Mouse (Mus musculus) adrenal gland, postnatal 10 days (tissue): ENCODE measurements around the gene Card9. TPM values are rescaled to one million over a fixed set of nuclear protein-coding genes. Genes with fewer than 3 reads are reported as not detected.
"Not testable (repeated sequence)": the region's sequence is repeated elsewhere in the genome, so short reads cannot be mapped to it uniquely, and the experiment has no call there.

Experiments used
- DNase-seq: peaks from one replicate; pipeline ENCODE4 v3.0.0; 2021; ENCODE audit warnings: mixed read lengths
- long read RNA-seq, 2 experiments: library from polyadenylated mRNA; stranded (forward); transcript quantifications; one replicate each; pipeline ENCODE4 v2.0.0; 2021
- total RNA-seq, 2 experiments: library from RNA; stranded (reverse); gene quantifications; 2 replicates each; pipeline ENCODE4 v1.2.3; 2021

The Card9 gene
- 1 to 10 TPM; 1.5 to 2.2 TPM for total RNA-seq
- long read RNA-seq, experiment 1, partial matches to known transcripts: 1 of 1 reads
- long read RNA-seq, experiment 1, other reads (novel, unspliced or antisense): 0 of 1 reads
- long read RNA-seq, experiment 2, partial matches to known transcripts: 0 of 1 reads
- long read RNA-seq, experiment 2, other reads (novel, unspliced or antisense): 0 of 1 reads

GRCm38 (mm10) chr2:26360772-26361171 lies at the start of gene Card9:
Card9 (minus strand) TSS chr2:26360918.
- no peak for DNase-seq

DNA sequence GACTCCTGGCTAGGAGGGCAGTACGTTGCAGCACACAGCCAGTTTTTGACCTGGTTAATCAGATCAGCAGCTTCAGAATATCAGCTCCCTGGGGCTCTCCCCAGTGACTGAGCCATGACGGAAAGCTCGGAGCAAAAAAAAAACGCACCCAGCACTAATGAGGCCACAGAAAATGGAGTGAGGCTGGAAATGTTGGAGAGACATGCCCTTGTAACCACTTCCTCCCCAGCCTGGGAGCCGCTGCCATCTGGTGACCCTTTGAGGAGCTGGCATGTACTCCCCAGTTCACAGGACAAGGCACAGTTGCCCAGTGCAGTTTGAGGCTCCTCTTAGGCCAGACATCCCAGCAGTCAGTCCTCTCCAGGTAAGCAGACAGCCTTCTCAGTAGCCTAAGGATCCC lies 49.4 kb upstream of the Card9 start:
- peak; percentile 22 for DNase-seq

DNA sequence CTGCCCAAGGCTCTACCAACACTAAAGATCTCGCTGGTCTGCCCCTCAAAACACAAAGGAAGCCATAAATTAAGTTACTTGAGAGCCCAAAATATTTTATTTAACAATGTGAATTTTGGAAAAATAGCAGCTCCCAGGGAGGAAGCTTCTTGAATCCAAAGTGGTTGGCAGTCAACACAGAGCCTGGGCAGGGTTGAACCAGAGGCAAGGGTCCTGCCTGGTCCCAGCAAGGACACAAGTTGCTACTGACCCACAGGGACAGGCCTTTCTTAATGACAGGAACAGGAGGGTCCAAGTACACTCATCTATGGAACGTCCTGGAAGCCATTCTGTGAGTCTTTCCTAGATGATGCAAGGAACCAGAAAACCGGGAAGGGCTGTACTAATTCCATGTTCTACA lies 48.6 kb upstream of the Card9 start:
- no peak for DNase-seq

GRCm38 (mm10) chr2:26408515-26409356 lies 48.0 kb upstream of the Card9 start, which contains the start of gene Inpp5e:
Inpp5e (minus strand) TSS chr2:26409203.
- DNase-seq: peak; percentile 100

DNA sequence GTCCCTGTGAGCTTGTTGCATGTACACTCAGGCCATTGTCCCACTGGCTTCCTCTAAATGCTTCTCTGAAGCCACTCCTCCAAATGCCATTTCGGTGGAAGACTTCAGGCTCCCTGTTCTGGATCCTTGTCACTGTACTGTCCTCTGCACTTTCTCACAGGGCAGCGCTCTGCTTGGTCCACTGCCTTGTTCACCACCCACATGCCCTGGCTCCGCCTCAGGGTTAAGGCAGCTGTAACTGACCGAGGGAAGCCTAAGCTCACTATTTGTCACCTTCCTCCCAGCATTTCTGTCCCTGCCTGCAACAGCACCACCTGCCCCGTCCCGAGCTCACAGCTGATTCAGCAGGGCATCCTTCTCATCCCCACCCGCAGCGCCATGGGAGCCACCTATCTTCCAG lies 42.6 kb upstream of the Card9 start:
- DNase-seq: no peak

DNA sequence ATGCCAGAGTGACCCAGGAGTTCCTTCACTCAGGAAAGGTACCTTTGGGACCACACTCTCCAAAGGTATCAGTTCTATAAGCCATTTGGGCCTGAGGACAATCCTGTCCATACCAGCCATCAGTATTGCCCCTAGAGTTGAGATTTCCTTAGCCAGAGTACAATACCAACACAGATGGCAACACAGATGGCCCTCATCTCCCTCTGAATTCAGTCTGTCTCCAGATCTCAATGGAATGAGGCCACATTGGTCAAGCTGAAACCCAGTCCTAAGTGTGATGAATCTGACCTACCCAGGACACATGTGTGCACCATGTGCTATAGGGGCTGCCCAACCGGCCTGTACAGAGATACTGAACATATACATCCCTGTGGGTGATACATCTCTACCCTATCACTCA lies 41.5 kb upstream of the Card9 start:
- DNase-seq: no peak

DNA sequence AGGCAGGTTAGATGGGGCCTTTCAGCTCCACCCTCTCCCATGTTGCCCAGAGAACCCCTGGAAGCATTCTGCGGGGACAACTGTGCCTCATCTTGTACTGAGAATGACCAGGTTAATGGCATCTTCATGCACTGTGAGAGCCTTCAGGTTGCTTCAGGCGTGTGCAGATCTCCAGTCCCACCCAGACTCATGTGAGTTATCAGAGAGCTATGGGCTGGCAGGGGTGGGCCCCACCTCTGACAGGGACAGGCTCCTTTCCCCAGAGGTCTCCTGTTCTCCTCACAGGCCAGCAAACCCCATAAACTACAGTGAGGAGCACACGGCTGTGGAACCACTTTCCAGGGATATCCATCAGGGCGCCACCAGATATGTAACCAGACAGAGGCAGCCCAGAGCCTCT lies 40.3 kb upstream of the Card9 start:
- no peak for DNase-seq

DNA sequence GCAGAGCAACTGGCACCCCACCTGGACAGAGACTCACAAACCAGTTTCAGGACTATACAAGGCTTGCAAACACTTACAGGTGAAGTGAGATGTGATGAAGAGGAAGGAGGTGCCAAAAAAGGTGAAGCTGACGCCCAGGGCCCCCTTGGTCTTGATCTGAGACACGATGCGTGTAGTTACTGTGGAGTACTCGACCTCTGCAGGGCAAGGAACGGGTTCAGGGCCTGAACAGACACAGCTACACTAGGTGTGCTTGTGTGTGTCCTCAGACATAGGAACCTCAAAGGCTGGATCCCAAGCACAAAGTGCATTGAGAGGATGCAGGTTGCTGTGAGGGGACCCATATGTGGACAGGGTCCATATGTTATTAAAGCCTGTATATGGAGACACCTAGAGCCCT lies 39.6 kb upstream of the Card9 start:
- DNase-seq: no peak

GRCm38 (mm10) chr2:26399647-26400046 lies 38.9 kb upstream of the Card9 start:
- no peak for DNase-seq

DNA sequence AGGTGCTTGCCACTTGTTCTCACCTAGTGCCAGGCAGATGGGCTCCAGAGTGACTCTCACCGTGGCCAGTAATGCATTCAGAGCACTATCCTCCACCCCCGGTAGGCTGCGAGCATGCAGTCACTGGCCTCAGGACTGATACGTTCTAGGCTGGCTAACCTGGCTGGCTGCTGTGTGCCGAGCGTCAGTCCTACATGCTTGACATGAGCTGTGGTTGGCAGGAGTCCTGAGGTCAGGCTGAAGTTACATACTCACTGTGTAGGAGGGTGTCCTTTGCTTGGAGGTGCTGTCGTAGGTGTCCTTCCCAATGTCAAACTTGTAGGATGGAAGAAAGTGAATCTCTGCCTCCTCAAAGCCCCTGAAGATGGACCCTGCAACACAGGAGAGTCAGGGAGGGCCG lies 38.3 kb upstream of the Card9 start:
- DNase-seq: no peak

GRCm38 (mm10) chr2:26391617-26392016 lies 30.9 kb upstream of the Card9 start:
- no peak for DNase-seq

DNA sequence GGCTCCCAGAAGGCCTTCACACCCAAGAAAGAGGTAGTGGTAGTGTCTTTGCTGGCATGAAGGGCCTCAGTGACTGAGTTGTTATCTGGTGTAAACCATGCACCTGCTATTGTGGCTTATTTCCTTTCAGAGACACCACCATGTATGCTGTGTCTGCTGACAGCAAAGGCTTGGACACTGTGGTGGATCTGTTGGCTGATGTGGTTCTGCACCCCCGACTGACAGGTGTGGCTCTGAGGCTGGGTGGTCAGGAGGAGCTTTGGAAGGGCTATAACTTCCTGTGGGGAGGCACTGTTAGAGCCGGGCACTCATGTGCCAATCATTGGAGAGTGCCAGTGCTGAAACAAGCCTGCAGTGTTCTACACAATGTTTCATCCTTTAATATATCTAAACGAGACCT lies 30.2 kb upstream of the Card9 start:
- DNase-seq: no peak

DNA sequence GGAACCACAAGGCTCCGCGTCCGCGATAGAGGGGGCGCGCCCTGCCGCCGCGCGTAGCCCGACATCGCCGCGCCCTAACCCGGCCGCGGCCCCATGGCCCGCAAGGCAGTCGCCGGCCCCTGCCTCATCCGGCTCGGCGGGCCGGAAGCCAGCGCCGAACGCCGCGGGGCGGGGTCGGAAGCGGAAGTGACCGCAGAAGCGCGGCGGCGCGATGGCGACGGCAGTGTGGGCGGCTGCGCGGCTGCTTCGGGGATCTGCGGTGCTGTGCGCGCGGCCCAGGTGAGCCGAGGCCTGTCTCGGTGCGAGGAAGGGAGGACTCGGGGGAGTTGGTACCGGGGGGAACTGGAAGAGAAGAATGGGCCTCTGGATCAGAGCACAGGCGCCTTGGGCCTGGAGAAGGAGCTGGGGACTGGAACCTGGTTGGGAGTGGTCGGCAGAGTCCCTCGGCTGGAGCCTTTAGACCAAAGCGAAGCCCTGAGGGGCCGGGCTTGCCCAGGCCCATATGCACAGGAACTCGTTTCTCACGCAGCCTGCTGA lies 28.5 kb upstream of the Card9 start, which contains the start of the genes Entr1 and Pmpca:
Gene Entr1, minus strand, starts transcription at position 163 of the 537 bp plus-strand sequence.
Gene Pmpca, plus strand, starts transcription at position 186 of the 537 bp plus-strand sequence.
- DNase-seq: peak; percentile 94

DNA sequence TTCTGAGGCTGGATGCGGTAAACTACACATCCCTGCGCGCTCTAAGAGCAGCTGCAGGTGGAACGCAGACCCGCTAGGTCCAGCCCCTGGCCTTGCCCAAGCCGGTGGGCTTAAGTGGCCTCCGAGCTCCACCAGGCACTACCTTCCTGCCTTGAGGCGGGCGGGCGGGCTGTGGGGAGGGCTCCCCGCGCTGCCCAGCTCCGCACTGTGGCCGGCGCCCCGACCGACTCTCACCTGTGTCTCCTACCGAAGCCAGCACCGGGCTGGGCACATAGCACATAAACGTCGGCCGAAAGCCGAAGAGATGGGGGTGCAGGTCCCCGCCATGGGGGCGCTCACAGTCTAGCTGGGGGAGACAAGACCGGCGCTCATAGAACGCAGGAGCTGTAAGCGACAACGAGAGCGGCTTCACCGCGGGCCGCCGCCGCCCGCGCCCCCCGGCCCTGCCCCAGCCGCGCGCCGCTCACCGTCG lies 28.0 kb upstream of the Card9 start:
- peak; percentile 59 for DNase-seq

DNA sequence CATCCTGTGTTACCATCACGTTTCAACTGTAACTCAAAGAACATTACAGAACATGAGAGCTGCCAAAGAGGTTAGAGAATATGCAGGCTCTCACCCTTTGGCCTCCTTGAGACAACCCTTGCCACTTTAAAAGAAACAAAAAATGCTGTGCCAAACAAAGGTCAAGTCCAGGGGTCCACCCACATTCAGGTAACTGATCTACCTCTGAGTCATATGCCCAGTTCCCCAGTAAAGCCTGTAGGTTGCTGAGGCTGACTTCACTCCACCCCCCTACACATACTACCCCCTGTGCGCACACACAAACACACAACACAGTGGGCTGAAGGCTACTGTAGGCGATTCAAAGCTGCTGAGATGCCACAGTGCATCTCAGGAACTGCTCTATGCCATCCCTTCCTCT lies 27.0 kb upstream of the Card9 start:
- no peak for DNase-seq

- DNase-seq: not testable (repeated sequence)
Observed at GRCm38 (mm10) chr2:26380871-26381270, 20.2 kb upstream of the Card9 start.

GRCm38 (mm10) chr2:26380131-26380771 lies 19.5 kb upstream of the Card9 start, which contains the start of gene Snapc4:
Snapc4 (minus strand) TSS chr2:26380653.
- peak; percentile 91 for DNase-seq

GRCm38 (mm10) chr2:26372396-26372795 lies 11.7 kb upstream of the Card9 start:
- DNase-seq: no peak

- peak; percentile 53 for DNase-seq
Observed at GRCm38 (mm10) chr2:26368572-26368971, 7.9 kb upstream of the Card9 start.

DNA sequence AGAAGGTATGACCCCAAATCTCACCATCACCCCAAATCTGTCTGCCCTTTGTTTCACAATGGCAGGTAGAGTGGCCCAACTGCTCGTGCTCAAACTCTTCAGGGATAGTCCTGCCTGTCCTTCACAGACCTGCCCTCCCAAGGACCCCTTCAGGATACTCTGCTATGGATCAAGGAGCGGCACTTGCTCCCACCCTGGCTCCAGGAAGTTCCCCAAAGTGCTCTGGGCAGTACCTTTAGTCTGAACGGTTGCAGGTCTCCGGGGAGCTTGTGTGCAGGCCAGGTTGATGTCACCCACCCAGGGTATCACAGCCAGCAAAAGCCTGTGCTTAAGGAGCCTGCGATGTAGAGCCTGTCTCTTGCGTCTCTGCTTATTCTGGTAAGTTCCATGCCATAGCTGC lies 7.2 kb upstream of the Card9 start:
- DNase-seq: no peak

- peak; percentile 90 for DNase-seq
Observed at GRCm38 (mm10) chr2:26364738-26365465, 4.2 kb upstream of the Card9 start.

- no peak for DNase-seq
Observed at GRCm38 (mm10) chr2:26363481-26363880, 2.8 kb upstream of the Card9 start.
